Mouse (Mus musculus) urinary bladder, adult 2 months (tissue): ENCODE measurements around the gene Fubp1. TPM values are rescaled to one million over a fixed set of nuclear protein-coding genes. Genes with fewer than 3 reads are reported as not detected.
A peak's percentile ranks its signal among the peaks of the same experiment; 100 is the strongest.

Experiments
- DNase-seq: peaks from one replicate; pipeline ENCODE4 v3.0.0; 2022; ENCODE audit warnings: low spot score
- polyA plus RNA-seq: library from polyadenylated mRNA; depleted of rRNA; stranded (reverse); fragments of >200 nt; gene quantifications from 2 replicates; pipeline ENCODE4 v1.2.3, GENCODE M21; 2012; rRNA removed

The Fubp1 gene
- 57.6 and 74.3 TPM in 2 replicates for polyA plus RNA-seq

DNA sequence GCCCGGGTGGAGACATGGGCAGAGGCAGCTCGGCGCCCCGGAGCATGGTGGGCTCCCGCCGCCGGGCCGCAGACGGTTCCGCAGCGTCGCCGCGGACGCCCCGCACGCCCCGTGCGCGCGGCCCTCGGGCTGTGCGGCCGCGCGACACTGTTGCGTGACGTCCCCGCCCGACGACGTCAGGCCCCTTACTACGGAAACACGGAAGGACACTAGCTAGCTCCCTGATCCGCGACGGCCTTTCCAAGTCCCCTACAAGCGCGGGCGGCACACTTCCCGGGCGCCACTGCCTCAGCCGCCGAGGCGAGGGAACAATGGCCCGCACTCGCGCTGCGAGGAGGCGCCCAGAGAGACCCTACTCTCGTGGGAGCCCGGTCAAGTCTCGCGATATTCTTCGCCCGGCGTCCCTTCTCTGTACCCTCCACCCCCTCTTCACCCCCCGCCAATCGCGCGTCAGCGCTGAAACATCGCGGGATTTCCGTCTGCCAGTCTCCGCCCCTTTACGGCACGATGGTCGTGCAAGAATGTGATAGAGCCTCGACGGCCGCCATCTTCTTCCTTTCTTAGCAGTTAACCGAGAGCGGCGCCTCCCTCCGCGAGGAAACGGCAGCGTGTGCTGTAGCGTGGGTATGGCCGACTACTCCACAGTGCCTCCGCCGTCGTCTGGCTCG is at the start of gene Fubp1, which contains the start of gene Dnajb4:
Fubp1 (plus strand) TSS at position 456 of the 668 bp plus-strand sequence.
Dnajb4 (minus strand) TSS at position 336 of the 668 bp plus-strand sequence.
- DNase-seq, result peak; percentile 100

DNA sequence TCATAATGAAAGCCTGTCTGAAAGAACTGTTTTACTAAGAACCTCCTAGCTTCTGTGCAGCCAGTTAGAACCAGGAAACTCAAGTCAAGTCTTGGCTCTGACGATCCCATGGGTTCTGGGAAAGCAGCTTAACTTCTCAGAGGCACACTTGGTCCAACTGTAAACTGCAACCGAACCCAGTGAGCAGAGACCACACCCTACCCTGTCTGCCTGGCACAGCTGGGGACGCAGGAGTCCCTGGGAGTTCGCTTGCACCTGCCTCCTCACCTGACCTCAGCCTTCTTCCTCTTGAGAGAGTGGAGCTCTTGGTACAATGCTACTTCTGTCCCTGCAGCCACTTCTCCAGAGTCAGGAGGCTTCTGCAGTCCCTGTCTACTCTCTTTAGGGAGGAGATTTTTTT is 49.6 kb upstream of the Fubp1 start:
- no peak for DNase-seq

DNA sequence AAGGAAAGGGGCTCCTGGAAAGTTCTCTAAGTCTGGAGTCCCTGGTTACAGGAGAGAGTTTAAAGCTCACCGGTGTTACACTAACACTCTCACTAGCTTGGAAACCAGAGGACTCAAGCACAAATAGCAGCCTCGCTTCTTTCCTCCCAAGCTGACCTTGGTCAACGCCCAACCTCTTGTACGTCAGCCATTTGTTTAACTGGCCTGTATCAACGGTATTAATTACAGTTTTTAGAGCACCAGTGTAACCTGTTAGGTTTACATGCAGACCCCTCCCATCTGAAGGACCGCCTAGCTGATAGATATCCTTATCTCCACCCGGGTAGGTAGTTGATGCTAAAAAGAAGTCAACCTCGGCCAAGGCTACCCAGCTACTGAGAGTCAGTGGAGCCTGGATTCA is 46.9 kb upstream of the Fubp1 start:
- no peak for DNase-seq

DNA sequence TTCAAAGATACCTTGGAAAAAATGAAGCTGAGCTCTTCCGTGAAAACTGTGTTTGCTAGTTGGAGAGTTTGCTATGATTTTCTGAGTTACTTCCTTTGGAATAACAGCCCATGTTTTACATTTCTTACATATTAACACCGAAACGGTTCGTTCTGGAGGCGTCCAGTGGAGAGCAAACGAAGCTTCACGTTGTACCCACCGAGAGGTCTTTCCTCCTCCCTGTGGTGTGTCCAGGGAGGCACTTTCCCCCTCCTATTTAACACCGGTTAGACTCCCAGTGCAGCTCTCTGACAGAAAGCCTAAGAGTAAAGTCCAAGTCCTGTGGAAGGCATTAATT is 45.2 kb upstream of the Fubp1 start:
- DNase-seq, result no peak

DNA sequence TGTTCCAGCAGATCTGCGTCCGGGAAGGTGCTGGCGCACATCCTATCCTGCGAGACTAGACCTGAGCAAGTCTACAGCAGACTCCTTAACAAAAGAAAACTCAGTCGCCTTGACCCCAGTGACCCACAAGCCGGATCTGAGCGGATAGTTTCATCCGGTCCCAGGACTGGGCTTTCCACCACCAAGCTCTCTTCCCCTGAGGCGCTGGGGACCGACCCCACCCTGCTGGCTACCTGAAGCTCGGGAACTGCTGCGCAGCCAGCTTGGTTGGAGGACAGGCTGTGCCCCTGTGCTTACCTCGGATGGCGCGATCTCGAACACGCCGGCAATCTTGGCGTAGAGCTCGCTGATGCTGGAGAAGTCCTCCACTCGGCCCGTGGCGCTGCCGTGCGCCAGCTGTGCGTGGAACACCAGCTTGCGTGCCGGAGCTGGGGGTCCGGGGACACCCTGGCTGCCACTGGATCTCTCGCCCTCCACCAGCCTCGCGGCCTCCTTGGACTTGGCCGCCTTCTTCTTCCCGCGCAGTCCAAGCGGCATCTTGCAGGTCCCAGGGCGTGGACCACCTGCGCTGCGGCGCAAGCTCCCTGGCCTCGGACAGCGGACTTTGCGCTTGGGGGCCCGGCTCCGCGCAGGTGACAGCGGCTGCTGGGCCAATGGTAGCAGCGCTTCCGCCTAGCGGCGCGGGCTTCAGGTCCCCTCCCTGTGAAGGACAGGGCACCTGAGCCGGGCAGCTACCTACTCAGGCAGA is 44.7 kb upstream of the Fubp1 start:
- no peak for DNase-seq

DNA sequence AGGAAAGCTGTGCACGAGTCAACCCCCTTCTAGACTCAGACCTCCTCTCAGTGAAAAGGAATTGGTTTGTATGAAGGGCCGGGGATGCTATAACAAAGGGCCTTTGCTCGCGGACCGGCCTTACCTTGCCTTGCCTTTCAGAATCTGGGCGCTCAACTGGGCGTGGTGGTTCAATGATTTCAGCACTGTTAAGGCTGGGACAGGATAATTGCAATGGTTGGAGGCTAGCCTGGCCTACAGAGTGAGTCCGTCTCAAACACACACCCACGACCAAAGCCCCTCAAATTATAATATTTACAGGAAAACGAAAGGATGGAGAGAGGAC is 44.2 kb upstream of the Fubp1 start, which contains the start of gene Gipc2:
Gipc2 (minus strand) TSS at position 132 of the 325 bp plus-strand sequence.
- DNase-seq, result no peak

DNA sequence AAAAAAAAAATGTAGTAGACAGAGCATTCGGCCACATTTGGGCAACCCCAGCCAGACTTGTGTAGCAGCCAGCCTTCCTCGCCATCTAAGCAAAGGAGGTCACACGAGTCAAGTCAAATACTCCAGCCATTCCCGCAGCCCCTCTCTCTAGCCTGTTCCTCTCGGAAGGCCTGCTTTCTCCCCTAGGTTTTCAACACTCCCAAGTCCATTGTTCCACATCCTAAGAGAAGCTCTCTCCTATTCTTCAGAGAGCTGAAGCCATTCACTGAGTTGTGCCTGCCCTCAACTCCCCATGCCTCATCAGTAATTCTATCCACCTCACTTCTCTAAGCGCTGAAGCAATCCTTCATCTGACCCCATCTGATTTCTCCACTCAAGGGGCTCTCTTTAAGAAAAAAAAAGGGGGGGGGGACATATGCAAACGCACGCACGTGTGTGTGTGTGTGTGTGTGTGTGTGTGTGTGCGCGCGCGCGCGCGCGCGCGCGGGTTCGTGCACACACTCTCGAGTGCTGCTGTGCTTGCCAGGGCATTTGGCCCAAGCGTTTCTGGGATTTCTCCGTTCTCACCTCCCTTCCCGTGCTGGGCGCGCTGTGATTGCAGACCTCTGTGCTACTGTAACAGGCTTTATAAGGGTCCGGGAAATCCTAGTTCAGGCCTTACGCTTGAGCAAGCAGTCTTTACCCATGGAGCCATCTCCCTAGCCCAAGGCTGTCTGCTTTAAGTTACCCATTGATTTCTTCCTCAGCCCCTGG is 43.3 kb upstream of the Fubp1 start:
- DNase-seq, result no peak

DNA sequence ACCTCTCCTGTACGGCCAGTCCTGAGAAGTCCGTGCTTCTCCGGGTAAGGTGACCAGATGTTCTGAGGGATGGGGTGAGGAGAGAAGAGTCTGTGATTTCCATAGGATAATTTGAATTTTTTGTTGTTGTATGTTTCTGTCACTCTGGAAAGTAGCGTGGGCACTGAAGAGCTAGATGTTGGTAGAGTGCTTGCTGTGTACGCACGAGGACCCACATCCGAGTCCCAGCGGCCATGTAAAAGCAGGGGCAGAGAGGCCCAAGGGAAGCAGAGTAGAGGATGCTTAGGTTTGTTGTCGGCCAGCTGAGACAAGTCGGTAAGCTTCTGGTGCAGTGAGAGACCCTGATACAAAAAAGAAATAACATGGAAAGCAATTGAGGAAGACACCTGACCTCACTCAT is 42.2 kb upstream of the Fubp1 start:
- DNase-seq, result no peak

DNA sequence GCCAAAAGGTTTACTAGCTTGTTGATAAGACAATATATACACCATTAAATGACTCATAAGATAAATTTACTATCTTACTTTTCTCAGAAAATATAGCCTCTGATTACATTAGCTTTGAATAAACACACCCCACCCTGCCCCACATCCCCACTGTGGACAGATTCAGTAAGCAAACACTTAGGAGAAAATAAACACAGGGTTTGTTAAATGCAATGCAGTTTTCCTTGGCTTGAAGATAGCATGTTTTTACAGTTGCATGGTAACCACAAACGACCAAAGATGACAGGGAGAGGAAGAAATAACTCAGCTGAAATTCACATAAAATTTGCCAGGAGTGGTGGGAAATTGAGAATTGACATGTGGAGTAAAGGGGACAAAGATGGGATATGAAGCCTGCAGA is 39.8 kb upstream of the Fubp1 start:
- DNase-seq, result no peak

DNA sequence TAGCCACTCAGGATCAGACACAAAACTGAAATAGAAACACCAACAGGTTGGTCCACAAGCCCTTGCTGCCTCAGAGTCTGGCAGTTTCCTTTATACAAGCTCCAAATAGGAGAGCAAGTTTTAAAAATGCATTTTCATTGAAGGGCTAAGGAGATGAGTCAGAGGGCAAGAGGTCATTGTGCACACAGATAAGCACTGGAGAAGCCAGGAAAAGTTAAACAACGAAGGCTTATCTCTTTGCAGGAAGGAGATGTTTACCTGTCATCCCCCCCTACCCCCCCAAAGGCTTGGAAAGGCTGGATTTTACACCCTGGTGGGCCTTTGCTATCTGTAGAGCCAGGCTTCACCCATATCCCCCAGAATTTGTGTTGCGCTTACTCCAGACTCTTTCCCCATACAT is 39.0 kb upstream of the Fubp1 start:
- DNase-seq, result no peak

DNA sequence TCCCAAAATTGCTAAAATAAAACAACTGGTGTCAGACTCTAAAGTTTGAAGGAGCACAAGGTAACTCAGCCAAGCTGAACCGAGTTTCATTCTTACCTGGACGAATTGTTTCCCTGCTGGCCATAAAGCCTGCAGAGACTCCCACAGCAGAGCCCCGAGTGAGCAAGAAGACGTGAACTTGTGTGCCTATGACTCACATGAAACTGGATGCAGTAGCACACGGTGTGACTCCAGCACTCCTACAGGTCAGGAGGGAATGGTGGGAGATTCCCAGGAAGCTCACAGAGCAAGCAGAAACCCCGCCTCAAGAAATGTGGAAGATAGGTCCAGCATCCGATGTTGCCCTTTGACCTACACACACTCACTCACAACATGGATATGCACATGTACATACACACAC is 38.4 kb upstream of the Fubp1 start:
- DNase-seq, result no peak

DNA sequence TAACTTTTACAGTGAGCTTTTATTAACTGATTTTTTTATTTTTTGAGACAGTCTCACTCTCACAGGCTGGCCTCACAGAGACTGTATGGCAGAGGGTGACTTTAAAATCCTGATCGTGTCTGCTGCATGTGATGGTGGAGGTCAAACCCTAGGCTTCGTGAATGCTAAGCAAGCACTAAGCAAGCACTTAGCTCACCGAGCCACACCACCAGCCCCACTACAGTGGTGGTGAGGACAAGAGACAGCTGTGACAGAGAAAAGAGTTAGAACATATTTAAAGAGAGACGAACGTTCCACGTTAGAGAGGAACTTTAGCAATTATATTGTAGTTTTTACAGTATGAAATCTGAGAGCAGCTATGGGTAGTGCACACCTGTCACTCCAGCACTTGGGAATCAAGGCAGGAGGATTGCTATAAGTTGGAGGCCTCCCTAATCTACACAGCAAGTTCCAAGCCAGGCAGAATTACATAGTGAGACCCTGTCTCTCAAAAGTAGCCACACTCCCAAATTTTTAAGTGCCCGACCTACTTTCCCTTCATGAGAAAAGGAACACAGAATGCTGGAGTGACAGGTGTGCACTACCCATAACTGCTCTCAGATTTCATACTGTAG is 37.8 kb upstream of the Fubp1 start:
- no peak for DNase-seq

DNA sequence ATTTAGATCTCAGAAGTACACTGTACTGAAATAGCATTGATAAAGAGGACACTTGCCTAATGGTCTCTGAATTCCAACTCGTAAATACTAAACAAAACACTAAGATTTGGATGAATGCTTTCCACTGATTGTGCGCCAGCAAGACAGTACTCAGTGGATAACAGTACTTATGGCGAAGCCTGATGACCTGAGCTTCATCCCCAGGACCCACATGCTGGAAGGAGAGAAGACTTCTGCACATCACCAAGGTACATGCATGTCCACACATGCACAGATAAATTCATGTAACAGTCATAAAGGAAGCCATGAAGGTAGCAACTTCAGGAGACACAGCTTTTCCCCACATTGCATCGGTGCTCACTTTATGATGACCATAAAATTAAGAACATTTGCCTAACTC is 31.4 kb upstream of the Fubp1 start:
- DNase-seq, result no peak

DNA sequence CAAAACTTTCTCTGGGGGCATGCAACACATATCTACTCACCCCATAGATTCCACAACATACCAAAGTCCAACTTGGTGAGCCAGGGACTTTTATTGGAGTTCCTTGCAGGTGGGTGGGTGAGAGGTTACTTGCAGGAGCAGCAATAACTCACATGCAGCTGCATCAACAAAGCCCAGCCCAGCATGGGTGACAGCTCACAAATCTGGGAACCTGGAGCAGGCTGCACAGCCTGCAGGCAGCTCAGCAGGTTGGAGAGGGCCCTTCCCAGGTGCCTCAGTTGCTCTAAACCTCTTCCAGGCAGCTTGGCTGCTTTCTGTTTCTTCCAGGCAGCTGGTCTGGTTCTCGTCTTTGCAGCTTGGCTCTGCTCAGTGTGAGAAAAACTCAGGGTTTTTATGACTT is 30.9 kb upstream of the Fubp1 start:
- no peak for DNase-seq

DNA sequence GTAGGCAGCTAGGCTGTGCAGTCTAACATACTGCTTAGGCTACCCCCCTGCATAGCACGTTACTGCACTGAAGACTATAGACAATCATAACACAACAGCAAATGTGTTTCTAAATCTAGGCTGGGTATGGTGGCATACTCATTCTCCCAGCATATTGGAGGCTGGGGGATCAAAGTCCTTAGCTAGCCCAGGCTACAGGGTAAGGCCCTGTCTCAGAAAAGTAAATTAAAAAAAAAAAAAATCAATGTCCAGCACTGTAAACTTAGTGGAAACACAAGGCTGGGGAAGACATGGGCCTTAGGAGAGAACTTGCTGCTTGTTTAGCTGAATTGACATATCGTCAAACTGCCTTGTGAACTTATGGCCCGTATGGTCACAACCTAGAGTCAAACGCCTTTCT is 29.6 kb upstream of the Fubp1 start:
- no peak for DNase-seq

DNA sequence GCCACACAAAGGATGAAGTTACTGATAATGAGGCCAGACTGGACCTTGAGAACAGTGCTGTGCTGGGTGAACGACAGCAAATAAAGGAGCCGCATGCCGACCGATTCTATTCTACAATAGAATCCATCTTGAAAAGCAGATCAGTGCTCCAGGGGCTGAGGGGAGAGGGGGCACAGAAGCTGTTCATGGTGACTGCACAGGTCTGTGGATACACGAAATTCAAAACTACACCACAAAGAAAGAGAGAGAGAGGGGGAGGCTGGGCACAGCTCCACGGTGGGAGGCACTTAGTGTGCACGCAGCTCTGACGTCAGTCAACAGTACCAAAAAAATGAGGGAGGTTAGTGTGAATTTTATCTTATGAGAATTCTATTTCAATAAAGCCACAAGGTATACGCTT is 26.7 kb upstream of the Fubp1 start:
- no peak for DNase-seq

DNA sequence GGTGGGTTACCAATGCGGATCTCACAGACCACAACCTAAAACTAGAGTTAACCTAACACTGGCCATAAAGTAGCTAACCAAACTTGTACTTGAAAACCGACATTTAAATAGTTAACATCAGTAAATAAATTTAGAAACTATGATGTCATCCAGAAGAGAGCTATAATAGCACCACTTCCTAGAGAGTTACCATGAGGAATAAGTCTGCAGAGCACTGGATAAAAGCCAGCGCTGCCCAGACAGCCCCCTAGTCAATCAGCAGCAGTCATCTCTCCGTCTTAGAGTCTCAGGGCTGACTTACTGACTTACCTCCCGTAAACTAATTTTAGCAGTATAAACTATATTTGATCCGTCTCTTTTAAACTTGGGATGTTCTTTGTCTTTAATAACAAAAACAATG is 24.1 kb upstream of the Fubp1 start:
- no peak for DNase-seq

DNA sequence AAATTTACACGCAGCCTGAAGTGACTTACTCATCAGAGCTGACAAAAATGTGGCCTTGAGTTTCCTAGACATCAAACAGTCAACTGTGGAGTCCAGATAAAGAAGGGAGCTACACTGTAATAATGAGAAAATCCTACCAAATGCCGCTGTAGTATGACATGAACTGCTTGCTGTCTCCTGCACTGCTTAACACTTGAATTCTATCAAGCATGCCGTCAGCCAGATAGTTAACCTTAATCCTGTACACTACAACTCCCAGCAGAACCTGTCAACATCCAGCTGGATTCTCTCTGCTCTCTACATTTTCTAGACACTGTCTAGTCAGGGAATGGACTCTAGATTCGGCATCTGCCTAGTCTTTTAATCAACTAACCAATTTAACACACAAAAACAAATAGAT is 20.9 kb upstream of the Fubp1 start:
- DNase-seq, result no peak

DNA sequence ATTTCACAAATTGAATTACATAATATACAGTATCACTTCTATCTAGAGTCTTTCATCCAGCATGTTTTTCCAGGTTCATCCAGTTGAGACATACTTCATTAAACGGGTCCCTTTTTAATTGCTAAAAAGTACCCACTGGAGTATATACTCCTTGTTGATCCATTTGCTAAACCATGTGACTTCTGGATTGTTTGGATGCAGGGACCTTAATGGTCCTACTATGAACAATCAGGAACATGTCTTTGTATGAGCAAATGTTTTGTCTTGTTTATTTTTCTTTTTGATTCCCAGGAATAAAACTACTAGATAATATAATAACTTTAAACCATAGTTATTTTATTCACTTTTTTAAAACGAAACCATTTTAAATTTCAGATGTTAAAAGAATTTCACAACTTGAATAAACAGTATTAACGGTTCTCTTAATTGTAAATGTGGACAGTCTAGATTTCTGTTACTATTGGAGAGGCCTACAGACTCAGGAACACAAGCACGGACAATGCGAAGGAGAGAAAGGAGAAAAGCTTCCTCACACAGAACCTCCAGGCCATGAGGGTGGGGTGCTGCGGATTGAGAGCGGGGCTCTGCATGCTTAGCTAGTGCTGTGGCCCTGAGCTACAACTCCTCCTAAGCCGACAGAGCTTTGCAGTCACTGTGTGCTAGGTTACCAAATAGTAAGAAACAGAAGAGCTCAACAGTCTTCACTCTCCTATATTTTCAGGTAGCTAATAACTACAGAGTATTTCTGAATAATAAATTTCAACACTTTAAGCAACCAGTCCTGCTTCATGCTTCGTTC is 19.3 kb upstream of the Fubp1 start:
- DNase-seq, result no peak

DNA sequence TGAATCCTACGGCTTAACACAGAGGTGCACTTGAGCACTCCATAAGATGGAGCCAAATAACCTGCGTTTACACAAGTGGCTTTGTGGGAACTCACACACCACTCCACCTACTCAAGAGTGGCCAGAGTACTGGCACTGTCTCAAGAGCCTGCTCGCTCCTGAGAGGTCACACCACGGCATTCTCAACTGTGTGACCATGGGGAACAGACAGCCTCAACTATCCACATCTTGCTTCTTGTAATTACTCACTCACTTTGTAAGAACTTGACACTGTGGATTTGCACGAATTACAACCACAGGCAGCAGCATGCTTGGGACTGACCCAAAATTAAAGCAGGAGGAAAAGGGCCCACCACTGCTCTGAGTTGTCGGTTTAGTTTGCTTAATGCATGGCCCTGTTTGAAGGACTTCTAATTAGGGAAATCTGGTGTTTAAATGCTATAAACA is 18.4 kb upstream of the Fubp1 start:
- DNase-seq, result no peak

DNA sequence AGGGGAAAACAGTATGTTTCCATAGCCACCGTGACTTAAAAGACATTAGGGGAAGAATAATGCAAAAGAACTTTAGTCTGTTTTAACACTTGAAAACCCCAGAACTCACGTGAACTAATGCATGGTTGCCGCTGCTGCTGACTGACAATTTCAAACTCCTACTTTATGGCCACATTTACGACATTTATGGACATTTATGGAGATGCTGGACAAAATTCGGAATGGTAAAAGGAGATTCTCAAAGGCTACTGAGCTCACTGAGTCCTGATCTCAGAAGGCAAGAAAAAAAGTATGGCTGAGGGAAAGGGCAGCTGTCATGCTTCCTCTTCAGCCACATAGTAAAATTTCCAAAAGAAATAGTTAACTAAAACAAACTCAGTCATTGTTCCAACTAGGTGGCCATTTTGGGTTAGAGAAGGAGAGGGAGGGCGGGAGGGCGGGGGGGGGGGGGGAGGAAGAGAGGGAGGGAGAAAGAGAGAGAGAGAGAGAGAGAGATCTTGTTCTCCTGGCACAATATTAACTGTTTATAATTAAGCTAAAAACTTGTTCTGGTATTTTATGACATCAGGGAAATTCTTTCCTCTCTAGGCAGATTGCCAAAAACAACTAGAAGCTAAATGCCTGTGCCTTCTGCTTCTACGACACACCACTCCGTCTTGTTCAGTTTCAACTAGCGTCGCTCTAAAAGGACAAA is 17.8 kb upstream of the Fubp1 start:
- no peak for DNase-seq
